Mouse (Mus musculus): ENCODE measurements around the gene Lgals12. TPM values are rescaled to one million over a fixed set of nuclear protein-coding genes. Genes with fewer than 3 reads are reported as not detected.

The Lgals12 gene
- polyA plus RNA-seq, 1 experiment = not detected

GRCm38 (mm10) chr19:7558675-7559074 is 48.3 kb downstream of the Lgals12 start:
- no peak overlapping the region for H3K27ac ChIP-seq (ENCODE audit: control insufficient read depth, insufficient read depth, low read depth, low read length, poor library complexity)
- WGBS = 22% methylated on average over 4 of the region's 4 CpGs
- no peak for TF ChIP-seq POLR2A (IDR thresholded peaks at IDR 0.05; ENCODE audit: borderline replicate concordance, control insufficient read depth, low read depth, low read length)
- TF ChIP-seq CTCF (IDR thresholded peaks at IDR 0.05; ENCODE audit: control insufficient read depth, insufficient read depth, low read length) = no peak
- peaks cover 2% of the 10 kb centered on the region for H3K4me1 ChIP-seq (ENCODE audit: control insufficient read depth, insufficient read depth, low read length)
- H3K4me3 ChIP-seq (replicated peaks; ENCODE audit: control insufficient read depth, low read depth, low read length) = peak overlapping the region; percentile 67

- H3K4me3 ChIP-seq (replicated peaks; ENCODE audit: control insufficient read depth, low read depth, low read length) = peak overlapping the region; percentile 67
- peaks cover 2% of the 10 kb centered on the region for H3K4me1 ChIP-seq (ENCODE audit: control insufficient read depth, insufficient read depth, low read length)
- 3% methylated on average over 4 of the region's 4 CpGs for WGBS
- H3K27ac ChIP-seq (ENCODE audit: control insufficient read depth, insufficient read depth, low read depth, low read length, poor library complexity) = peak overlapping the region; percentile 28
- TF ChIP-seq POLR2A (IDR thresholded peaks at IDR 0.05; ENCODE audit: borderline replicate concordance, control insufficient read depth, low read depth, low read length) = no peak
- no peak for TF ChIP-seq CTCF (IDR thresholded peaks at IDR 0.05; ENCODE audit: control insufficient read depth, insufficient read depth, low read length)
These were observed 49.1 kb downstream of the Lgals12 start for GRCm38 (mm10) chr19:7557844-7558243.

GRCm38 (mm10) chr19:7557328-7557822 is 49.6 kb downstream of the Lgals12 start, which contains the start of gene Pla2g16:
Gene Pla2g16 (plus strand): TSS chr19:7557459.
- Histone ChIP-seq H3K4me3 (replicated peaks; ENCODE audit: control insufficient read depth, low read depth, low read length) (peak within 1 kb of the TSS; percentile 67), H3K4me1 (ENCODE audit: control insufficient read depth, insufficient read depth, low read length) (peaks cover 2% of the 10 kb centered on the region), H3K27ac (ENCODE audit: control insufficient read depth, insufficient read depth, low read depth, low read length, poor library complexity) (peak within 1 kb of the TSS; percentile 28)
- TF ChIP-seq POLR2A (IDR thresholded peaks at IDR 0.05; ENCODE audit: borderline replicate concordance, control insufficient read depth, low read depth, low read length) (peak; percentile 78), CTCF (IDR thresholded peaks at IDR 0.05; ENCODE audit: control insufficient read depth, insufficient read depth, low read length) (no peak)
- under 1% methylated on average over 27 of the region's 27 CpGs for WGBS

- 88% methylated on average over 1 of the region's 1 CpGs for WGBS
- Histone ChIP-seq H3K27ac (ENCODE audit: control insufficient read depth, insufficient read depth, low read depth, low read length, poor library complexity) (no peak overlapping the region), H3K4me1 (ENCODE audit: control insufficient read depth, insufficient read depth, low read length) (peaks cover 2% of the 10 kb centered on the region), H3K4me3 (replicated peaks; ENCODE audit: control insufficient read depth, low read depth, low read length) (no peak overlapping the region)
- TF ChIP-seq CTCF (IDR thresholded peaks at IDR 0.05; ENCODE audit: control insufficient read depth, insufficient read depth, low read length) (no peak), POLR2A (IDR thresholded peaks at IDR 0.05; ENCODE audit: borderline replicate concordance, control insufficient read depth, low read depth, low read length) (no peak)
These were observed 50.4 kb downstream of the Lgals12 start for GRCm38 (mm10) chr19:7556641-7557040.

- H3K4me1 ChIP-seq (ENCODE audit: control insufficient read depth, insufficient read depth, low read length) = peaks cover 2% of the 10 kb centered on the region
These were observed 52.1 kb downstream of the Lgals12 start for GRCm38 (mm10) chr19:7554881-7555280.

GRCm38 (mm10) chr19:7553441-7553840 is 53.6 kb downstream of the Lgals12 start:
- peak overlapping the region; percentile 19; the same call in 1 of the 2 replicates for H3K27ac ChIP-seq (ENCODE audit: control insufficient read depth, insufficient read depth, low read depth, low read length, poor library complexity)
- TF ChIP-seq POLR2A (IDR thresholded peaks at IDR 0.05; ENCODE audit: borderline replicate concordance, control insufficient read depth, low read depth, low read length) (no peak), CTCF (IDR thresholded peaks at IDR 0.05; ENCODE audit: control insufficient read depth, insufficient read depth, low read length) (no peak)
- H3K4me1 ChIP-seq (ENCODE audit: control insufficient read depth, insufficient read depth, low read length) = peaks cover 2% of the 10 kb centered on the region
- no peak overlapping the region for H3K4me3 ChIP-seq (replicated peaks; ENCODE audit: control insufficient read depth, low read depth, low read length)

More at GRCm38 (mm10) chr19:7554881-7555280, 52.1 kb downstream of the Lgals12 start:
- TF ChIP-seq POLR2A (IDR thresholded peaks at IDR 0.05; ENCODE audit: borderline replicate concordance, control insufficient read depth, low read depth, low read length) = no peak
- no peak for TF ChIP-seq CTCF (IDR thresholded peaks at IDR 0.05; ENCODE audit: control insufficient read depth, insufficient read depth, low read length)
- H3K4me3 ChIP-seq (replicated peaks; ENCODE audit: control insufficient read depth, low read depth, low read length) = no peak overlapping the region
- H3K27ac ChIP-seq (ENCODE audit: control insufficient read depth, insufficient read depth, low read depth, low read length, poor library complexity) = no peak overlapping the region
- WGBS = 72% methylated on average over 4 of the region's 4 CpGs

- WGBS = 58% methylated on average over 2 of the region's 2 CpGs
- no peak overlapping the region for H3K4me3 ChIP-seq (replicated peaks; ENCODE audit: control insufficient read depth, low read depth, low read length)
- H3K27ac ChIP-seq (ENCODE audit: control insufficient read depth, insufficient read depth, low read depth, low read length, poor library complexity) = peak overlapping the region; percentile 17; the same call in 1 of the 2 replicates
- peaks cover 2% of the 10 kb centered on the region for H3K4me1 ChIP-seq (ENCODE audit: control insufficient read depth, insufficient read depth, low read length)
- TF ChIP-seq CTCF (IDR thresholded peaks at IDR 0.05; ENCODE audit: control insufficient read depth, insufficient read depth, low read length) (no peak), POLR2A (IDR thresholded peaks at IDR 0.05; ENCODE audit: borderline replicate concordance, control insufficient read depth, low read depth, low read length) (no peak)
These were observed 54.7 kb downstream of the Lgals12 start for GRCm38 (mm10) chr19:7552301-7552673.

- WGBS = 56% methylated on average over 4 of the region's 4 CpGs
- TF ChIP-seq CTCF (IDR thresholded peaks at IDR 0.05; ENCODE audit: control insufficient read depth, insufficient read depth, low read length) = no peak
- no peak for TF ChIP-seq POLR2A (IDR thresholded peaks at IDR 0.05; ENCODE audit: borderline replicate concordance, control insufficient read depth, low read depth, low read length)
- peak overlapping the region; percentile 74 for H3K27ac ChIP-seq (ENCODE audit: control insufficient read depth, insufficient read depth, low read depth, low read length, poor library complexity)
- H3K4me3 ChIP-seq (replicated peaks; ENCODE audit: control insufficient read depth, low read depth, low read length) = no peak overlapping the region
- peaks cover 2% of the 10 kb centered on the region for H3K4me1 ChIP-seq (ENCODE audit: control insufficient read depth, insufficient read depth, low read length)
These were observed 55.3 kb downstream of the Lgals12 start for GRCm38 (mm10) chr19:7551550-7552300.
